Mouse (Mus musculus) heart, adult 2 months (tissue): ENCODE measurements around the gene Uts2.

Experiments used
- CTCF ChIP-seq: fragments of 200-600 bp; IDR thresholded peaks from 2 replicates; pipeline ENCODE4 v1.8.1; 2022; ENCODE audit warnings: antibody characterized with exemption, mild to moderate bottlenecking, moderate library complexity
- EP300 ChIP-seq: fragments of 200-500 bp; IDR thresholded peaks from 2 replicates; pipeline ENCODE4 v1.6.1; 2011; ENCODE audit warnings: low read depth, low read length, control low read depth; ENCODE audit not compliant: insufficient read depth
- POLR2A ChIP-seq: fragments of 200-500 bp; IDR thresholded peaks from 2 replicates; pipeline ENCODE4 v1.6.1; 2011; ENCODE audit warnings: mild to moderate bottlenecking, low read depth, low read length, control low read depth; ENCODE audit not compliant: insufficient read depth

- no peak for TF ChIP-seq CTCF
- no peak for TF ChIP-seq POLR2A
- TF ChIP-seq EP300 = no peak
Observed at GRCm38 (mm10) chr4:150958536-150958935, 38.4 kb upstream of the Uts2 start.
